Mouse (Mus musculus): ENCODE measurements around the gene Slc13a4.

GRCm38 (mm10) chr6:35298323-35298722 is 9.6 kb downstream of the Slc13a4 start:
- no peak for TF ChIP-seq EP300 (IDR thresholded peaks at IDR 0.05; ENCODE audit: low read depth)
- TF ChIP-seq CTCF (IDR thresholded peaks at IDR 0.05; ENCODE audit: low read depth), result no peak

All from heart, postnatal 0 days (tissue).